Comparison of ENCODE assay signal across 8 mouse cellular contexts in the genomic region with DNA sequence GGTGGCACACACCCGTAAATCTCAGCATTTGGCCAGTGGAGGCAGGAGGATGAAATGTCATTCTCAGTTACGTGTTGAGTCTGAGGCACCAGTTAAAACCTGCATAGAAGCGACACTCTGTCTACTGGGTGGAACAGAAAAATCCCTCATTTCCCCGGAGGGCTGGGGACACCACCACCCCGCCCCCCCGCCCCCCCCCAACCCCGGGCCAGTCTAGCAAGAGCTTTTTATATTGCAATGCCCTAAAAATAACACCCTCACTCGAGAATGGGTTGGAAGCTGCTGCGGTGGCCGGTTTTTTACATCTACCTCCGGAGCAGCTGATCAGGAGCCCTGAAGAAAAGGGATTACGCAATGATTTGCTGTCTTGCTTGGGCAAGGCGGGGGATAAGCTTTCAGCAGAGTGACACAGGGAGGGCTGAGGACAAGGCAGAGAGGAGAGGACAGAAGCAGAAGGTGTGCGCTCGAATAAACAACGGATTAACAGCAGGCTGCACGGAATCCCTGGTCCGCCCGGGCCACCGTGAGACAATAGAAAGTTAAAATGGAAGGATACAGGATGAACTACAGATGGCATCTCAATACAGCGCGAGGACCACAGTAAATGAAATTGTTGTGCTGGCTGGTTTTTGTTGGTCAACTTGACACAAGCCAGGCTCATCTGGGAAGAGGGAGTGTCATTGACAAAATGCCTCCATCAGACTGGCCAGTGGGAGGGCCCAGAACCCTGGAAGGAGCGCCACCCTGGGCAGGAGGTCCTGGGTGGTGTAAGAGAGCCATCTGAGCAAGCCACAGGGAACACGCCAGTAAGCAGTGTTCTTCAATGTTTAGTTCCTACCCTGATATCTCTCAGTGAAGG. TPM values are rescaled to one million over a fixed set of nuclear protein-coding genes. Genes with fewer than 3 reads are reported as not detected.
DNase-seq lines count a peak whose midpoint lies in the region; ATAC-seq and TF ChIP-seq lines count a peak whose summit lies in the region.

No protein-coding gene starts in this region.

- no peak for DNase-seq in layer of hippocampus, adult 2 months (ENCODE audit: low spot score in 2 of 2)
- no peak for DNase-seq in layer of hippocampus, postnatal 10 days (ENCODE audit: low spot score in 2 of 2)
- DNase-seq in cerebellum, adult 8-10 months: peak; percentile 54
- peak; percentile 38 to 64 for DNase-seq in frontal cortex, postnatal 36 days (ENCODE audit: low spot score in 2 of 2)
- DNase-seq in left cerebral cortex, postnatal 14 days (ENCODE audit: low spot score in 2 of 2): peak; percentile 33 to 34
- DNase-seq in yolk sac, embryonic 10.5 days (ENCODE audit: low spot score): peak; percentile 63
- DNase-seq in gastrocnemius, postnatal 10 days: no peak

- peak overlapping the region; percentile 90 for H3K27ac ChIP-seq in layer of hippocampus, adult 2 months
- peak overlapping the region; percentile 87 for H3K27ac ChIP-seq in midbrain, embryonic 15.5 days

- peak overlapping the region; percentile 47 for H3K9ac ChIP-seq in midbrain, embryonic 15.5 days

- peak; percentile 85 for ATAC-seq in midbrain, embryonic 15.5 days (replicated peaks)

- WGBS in midbrain, embryonic 15.5 days: 3% methylated on average over 24 of the region's 24 CpGs

- H3K36me3 ChIP-seq in midbrain, embryonic 15.5 days (replicated peaks): no peaks in the 10 kb centered on the region

- H3K4me2 ChIP-seq in midbrain, embryonic 15.5 days: peak overlapping the region; percentile 58

- peak overlapping the region; percentile 43 for H3K4me3 ChIP-seq in layer of hippocampus, adult 2 months
- peak overlapping the region; percentile 34 for H3K4me3 ChIP-seq in midbrain, embryonic 15.5 days

- no peak for TF ChIP-seq CTCF in layer of hippocampus, adult 2 months (conservative IDR thresholded peaks at IDR 0.05)

- no peaks in the 10 kb centered on the region for H3K27me3 ChIP-seq in midbrain, embryonic 15.5 days (replicated peaks)

- H3K9me3 ChIP-seq in midbrain, embryonic 15.5 days: no peaks in the 10 kb centered on the region

- peaks cover 13% of the 10 kb centered on the region for H3K4me1 ChIP-seq in midbrain, embryonic 15.5 days

- intact Hi-C loops in left cerebral cortex, postnatal 14 days (cut with DNase I): no loop called here

RNA-seq across cellular contexts. Expression of gene Dync1li1, which starts 15.7 kb away (rescaled TPM):
- total RNA-seq in layer of hippocampus, adult 2 months (2021): 10 to 100 TPM; 96.5 to 97.1 TPM
- total RNA-seq in layer of hippocampus, postnatal 10 days (2021): 100 to 1,000 TPM; 103 to 111 TPM
- 100 to 1,000 TPM; 101 to 105 TPM for total RNA-seq in left cerebral cortex, postnatal 14 days (2021)
- polyA plus RNA-seq in midbrain, embryonic 15.5 days (2015; fragmentation: Nextera tagmentation; extraction: Ambion mirVana): 140 and 154 TPM in 2 replicates
- total RNA-seq in gastrocnemius, postnatal 10 days (2021): 10 to 100 TPM; 37.9 to 38.4 TPM

RNA-seq across cellular contexts. Expression of gene Cnot10, which starts 32.9 kb away (rescaled TPM):
- total RNA-seq in layer of hippocampus, adult 2 months (2021): 10 to 100 TPM; 51.4 to 56.1 TPM
- total RNA-seq in layer of hippocampus, postnatal 10 days (2021): 10 to 100 TPM; 46.1 to 52.7 TPM
- total RNA-seq in left cerebral cortex, postnatal 14 days (2021): 10 to 100 TPM; 49.7 to 50.5 TPM
- polyA plus RNA-seq in midbrain, embryonic 15.5 days (2015; fragmentation: Nextera tagmentation; extraction: Ambion mirVana): 57.4 and 61.0 TPM in 2 replicates
- 10 to 100 TPM; 18.8 to 22.9 TPM for total RNA-seq in gastrocnemius, postnatal 10 days (2021)

RNA-seq across cellular contexts. Expression of gene Cmtm6, which starts 58.0 kb away (rescaled TPM):
- total RNA-seq in layer of hippocampus, adult 2 months (2021): 10 to 100 TPM; 19.2 to 25.6 TPM
- 10 to 100 TPM; 26.3 to 30.5 TPM for total RNA-seq in layer of hippocampus, postnatal 10 days (2021)
- 10 to 100 TPM; 24.8 to 25.1 TPM for total RNA-seq in left cerebral cortex, postnatal 14 days (2021)
- polyA plus RNA-seq in midbrain, embryonic 15.5 days (2015; fragmentation: Nextera tagmentation; extraction: Ambion mirVana): 18.3 TPM in 2 replicates
- 10 to 100 TPM; 15.9 to 18.8 TPM for total RNA-seq in gastrocnemius, postnatal 10 days (2021)

Comparison
In these comparisons a context has a peak if more than half of its experiments do, and no peak if none do; other contexts are left out.
1. DNase-seq: peak in cerebellum, adult 8-10 months (single experiment), frontal cortex, postnatal 36 days (2 of 2), left cerebral cortex, postnatal 14 days (2 of 2) and yolk sac, embryonic 10.5 days (single experiment); none in layer of hippocampus, adult 2 months (0 of 2), layer of hippocampus, postnatal 10 days (0 of 2) and gastrocnemius, postnatal 10 days (single experiment).